Mouse (Mus musculus) intestine, postnatal 0 days (tissue): ENCODE data around the gene Tspoap1. TPM values are rescaled to one million over a fixed set of nuclear protein-coding genes. Genes with fewer than 3 reads are reported as not detected.

Source experiments
- ATAC-seq: fragments of 200-750 bp; cut with Nextera tagmentation; 2 replicates; pipeline ENCODE4 v1.8.0; 2017; ENCODE audit warnings: mild to moderate bottlenecking, moderate TSS enrichment, moderate library complexity
- H3K27ac ChIP-seq: fragments of 300-500 bp; sonication (generic); 2 replicates; pipeline ENCODE4 v1.5.1; 2014; ENCODE audit warnings: mild to moderate bottlenecking, low read depth, low read length, moderate library complexity
- H3K27me3 ChIP-seq: fragments of 300-500 bp; sonication (generic); replicated peaks from 2 replicates; pipeline ENCODE4 v1.6.1; 2014; ENCODE audit warnings: low read length, mixed read lengths; ENCODE audit not compliant: control insufficient read depth, insufficient read depth
- H3K36me3 ChIP-seq: fragments of 300-500 bp; sonication (generic); 2 replicates; pipeline ENCODE4 v1.6.1; 2014; ENCODE audit warnings: mild to moderate bottlenecking, moderate library complexity; ENCODE audit not compliant: control insufficient read depth, insufficient read depth
- H3K4me1 ChIP-seq: fragments of 300-500 bp; sonication (generic); replicated peaks from 2 replicates; pipeline ENCODE4 v1.6.1; 2014; ENCODE audit warnings: antibody characterized with exemption, low read length, mixed read lengths; ENCODE audit not compliant: control insufficient read depth, insufficient read depth
- H3K4me2 ChIP-seq: fragments of 300-500 bp; sonication (generic); replicated peaks from 2 replicates; pipeline ENCODE4 v1.6.1; 2014; ENCODE audit warnings: low read depth, mild to moderate bottlenecking, moderate library complexity
- H3K4me3 ChIP-seq: fragments of 300-500 bp; sonication (generic); 2 replicates; pipeline ENCODE4 v1.5.1; 2014; ENCODE audit warnings: low read depth, low read length
- H3K9ac ChIP-seq: fragments of 300-500 bp; sonication (generic); 2 replicates; pipeline ENCODE4 v1.6.1; 2014; ENCODE audit warnings: mild to moderate bottlenecking, low read depth, low read length
- H3K9me3 ChIP-seq: fragments of 300-500 bp; sonication (generic); 2 replicates; pipeline ENCODE4 v1.6.1; 2016; ENCODE audit warnings: mixed run types; ENCODE audit not compliant: control insufficient read depth
- CTCF ChIP-seq: sonication (generic); IDR thresholded peaks from 2 replicates; pipeline ENCODE4 v1.5.1; 2016; ENCODE audit warnings: low read depth, mild to moderate bottlenecking, control low read depth, antibody characterized with exemption, moderate library complexity
- WGBS: fragments of 180-500 bp; shearing (Covaris S2); extraction: QIAGEN DNeasy Blood & Tissue Kit; methylation state at CpG from one replicate; pipeline ENCODE4 v1.1.7; 2014; 5-methylcytosine and 5-hydroxymethylcytosine counted together
- polyA plus RNA-seq: library from polyadenylated mRNA; unstranded; fragments of >200 nt; fragmentation: Nextera tagmentation; extraction: Ambion mirVana; gene quantifications from 2 replicates; pipeline ENCODE4 v1.2.1, GENCODE M21; 2015

Tspoap1 gene
- polyA plus RNA-seq, 1 experiment from 2014 or later, result 0.61 TPM

GRCm38 (mm10) chr11:87748132-87749119 is 11.9 kb upstream of the Tspoap1 start:
- Histone ChIP-seq H3K4me3 (no peak overlapping the region), H3K4me1 (no peaks in the 10 kb centered on the region), H3K9ac (no peak overlapping the region), H3K27me3 (no peaks in the 10 kb centered on the region), H3K27ac (no peak overlapping the region), H3K36me3 (peaks cover 14% of the 10 kb centered on the region), H3K9me3 (no peaks in the 10 kb centered on the region), H3K4me2 (peak overlapping the region; percentile 48)
- 28% methylated on average over 19 of the region's 19 CpGs for WGBS
- 0 out of 2 replicates have a peak, but pooled peaks have one; percentile 13 for ATAC-seq
- peak; percentile 26; the same call in 1 of the 2 replicates for TF ChIP-seq CTCF

DNA sequence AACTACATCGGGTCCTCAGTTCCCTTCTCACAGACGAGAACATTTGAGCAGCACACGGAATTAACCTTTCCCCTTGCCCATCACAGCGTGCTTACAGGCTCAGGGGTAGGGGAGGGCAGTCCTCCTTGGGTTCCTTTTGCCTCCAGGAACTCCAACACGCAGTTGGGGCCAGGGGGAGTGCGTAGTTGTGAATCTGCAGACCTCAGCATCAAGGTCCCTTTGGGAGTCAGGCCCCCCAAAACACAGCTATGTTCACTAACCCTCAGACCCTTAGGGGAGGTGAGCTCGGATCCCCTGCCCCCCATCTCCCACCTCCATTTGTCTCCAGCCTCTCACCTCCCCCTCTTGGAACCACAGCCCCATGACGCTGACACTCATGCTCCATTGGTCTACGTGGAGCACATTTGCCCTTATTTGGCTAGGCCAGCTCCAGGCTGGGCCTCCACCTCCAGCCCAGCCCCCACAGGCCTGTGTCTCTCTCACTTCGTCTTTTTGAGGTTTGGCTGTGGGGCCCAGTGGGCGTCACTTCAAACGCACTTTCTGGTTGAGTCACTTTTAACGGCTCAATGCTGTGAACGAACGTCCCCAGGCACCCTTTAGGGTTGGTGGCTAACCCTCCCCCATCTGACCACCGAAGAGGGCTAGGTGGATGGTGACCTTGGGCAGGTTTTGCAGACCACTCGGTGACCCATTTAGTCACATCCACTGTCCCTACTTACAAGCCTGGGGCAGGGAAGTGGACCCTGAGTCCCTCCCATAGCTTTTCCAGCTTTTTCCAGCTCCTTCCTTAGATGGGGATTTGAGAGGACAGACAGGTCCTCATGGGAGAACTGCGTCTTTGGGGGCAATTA is 10.9 kb upstream of the Tspoap1 start:
- Histone ChIP-seq H3K9me3 (no peaks in the 10 kb centered on the region), H3K27ac (no peak overlapping the region), H3K36me3 (peaks cover 5% of the 10 kb centered on the region; the same call in 1 of the 2 replicates), H3K4me1 (no peaks in the 10 kb centered on the region), H3K4me2 (peak overlapping the region; percentile 48; the same call in 1 of the 2 replicates), H3K9ac (no peak overlapping the region), H3K27me3 (no peaks in the 10 kb centered on the region), H3K4me3 (no peak overlapping the region)
- ATAC-seq, result peak; percentile 47
- TF ChIP-seq CTCF, result no peak
- 49% methylated on average over 18 of the region's 18 CpGs for WGBS

DNA sequence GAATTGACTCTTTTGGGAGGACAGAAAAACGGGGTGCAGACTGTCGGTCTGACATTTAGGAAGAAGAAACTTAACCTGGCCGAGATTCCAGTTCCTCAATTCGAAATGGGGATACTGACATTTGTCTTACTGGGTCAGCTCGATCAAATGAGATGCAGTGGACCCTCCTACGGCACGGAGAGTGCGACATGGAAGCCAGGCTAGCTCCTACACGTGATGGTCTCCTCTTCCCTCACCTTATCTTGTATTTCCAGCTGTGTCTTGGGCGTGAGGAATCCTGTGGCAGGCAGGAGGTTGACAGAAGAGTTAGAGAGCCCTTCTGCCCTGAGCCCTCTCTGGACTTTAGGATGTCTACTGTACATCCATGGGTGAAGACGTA is 10.3 kb upstream of the Tspoap1 start:
- H3K4me3 ChIP-seq, result no peak overlapping the region
- H3K4me1 ChIP-seq, result no peaks in the 10 kb centered on the region
- H3K27ac ChIP-seq, result no peak overlapping the region
- H3K9ac ChIP-seq, result no peak overlapping the region
- H3K4me2 ChIP-seq, result no peak overlapping the region; the same call in 1 of the 2 replicates
- no peak for TF ChIP-seq CTCF
- no peaks in the 10 kb centered on the region for H3K9me3 ChIP-seq
- H3K36me3 ChIP-seq, result no peaks in the 10 kb centered on the region
- ATAC-seq, result no peak
- 77% methylated on average over 11 of the region's 11 CpGs for WGBS
- no peaks in the 10 kb centered on the region for H3K27me3 ChIP-seq

DNA sequence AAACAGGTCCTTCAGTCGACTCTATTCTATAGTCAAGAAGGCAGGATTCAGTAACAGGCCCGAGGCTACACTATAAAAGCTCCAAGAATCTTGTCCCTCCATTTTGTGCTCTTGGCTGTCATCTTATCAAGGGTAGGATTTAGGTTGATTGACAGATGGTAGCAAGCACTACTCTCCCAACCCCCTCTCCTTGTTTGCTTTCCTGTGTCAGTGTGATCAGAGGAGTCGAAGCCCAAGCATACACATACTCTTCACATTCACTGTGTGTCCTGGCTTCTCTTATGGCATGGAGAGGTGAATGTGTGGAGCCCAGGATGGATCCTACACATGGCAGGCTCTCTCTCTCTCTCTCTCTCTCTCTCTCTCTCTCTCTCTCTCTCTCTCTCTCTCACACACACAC is 9.8 kb upstream of the Tspoap1 start:
- Histone ChIP-seq H3K27me3 (no peaks in the 10 kb centered on the region), H3K4me3 (no peak overlapping the region), H3K4me2 (no peak overlapping the region), H3K27ac (no peak overlapping the region), H3K9me3 (no peaks in the 10 kb centered on the region), H3K4me1 (no peaks in the 10 kb centered on the region), H3K36me3 (no peaks in the 10 kb centered on the region), H3K9ac (no peak overlapping the region)
- no peak for ATAC-seq
- WGBS, result 56% methylated on average over 3 of the region's 3 CpGs
- TF ChIP-seq CTCF, result no peak

GRCm38 (mm10) chr11:87751031-87751430 is 9.3 kb upstream of the Tspoap1 start:
- no peaks in the 10 kb centered on the region for H3K4me1 ChIP-seq
- 0 out of 2 replicates have a peak overlapping the region, but pooled peaks have one; percentile 54 for H3K27ac ChIP-seq
- no peak overlapping the region for H3K4me3 ChIP-seq
- H3K27me3 ChIP-seq, result no peaks in the 10 kb centered on the region
- TF ChIP-seq CTCF, result no peak
- no peaks in the 10 kb centered on the region for H3K9me3 ChIP-seq
- WGBS, result 76% methylated on average over 8 of the region's 8 CpGs
- H3K4me2 ChIP-seq, result no peak overlapping the region
- no peak for ATAC-seq
- no peak overlapping the region for H3K9ac ChIP-seq
- H3K36me3 ChIP-seq, result no peaks in the 10 kb centered on the region

- Histone ChIP-seq H3K36me3 (no peaks in the 10 kb centered on the region), H3K4me1 (no peaks in the 10 kb centered on the region), H3K9me3 (no peaks in the 10 kb centered on the region), H3K4me2 (no peak overlapping the region), H3K27me3 (no peaks in the 10 kb centered on the region), H3K27ac (0 out of 2 replicates have a peak overlapping the region, but pooled peaks have one; percentile 54), H3K4me3 (no peak overlapping the region), H3K9ac (no peak overlapping the region)
- no peak for ATAC-seq
- no peak for TF ChIP-seq CTCF
- WGBS, result 50% methylated on average over 4 of the region's 4 CpGs
These were observed 8.8 kb upstream of the Tspoap1 start for GRCm38 (mm10) chr11:87751491-87751966.
